Mouse (Mus musculus) cortical plate, adult 2 months (tissue): ENCODE data around the gene Col18a1.

ENCODE experiments used
- CTCF ChIP-seq: fragments of 200-500 bp; IDR thresholded peaks from 2 replicates; pipeline ENCODE4 v1.5.1; 2011; ENCODE audit warnings: mild to moderate bottlenecking, control low read depth, low read length; ENCODE audit not compliant: insufficient read depth; ENCODE audit errors: extremely low read depth
- POLR2A ChIP-seq: fragments of 200-500 bp; IDR thresholded peaks from 2 replicates; pipeline ENCODE4 v1.6.1; 2011; ENCODE audit warnings: mild to moderate bottlenecking, low read length, control low read depth; ENCODE audit not compliant: insufficient read depth; ENCODE audit errors: extremely low read depth

DNA sequence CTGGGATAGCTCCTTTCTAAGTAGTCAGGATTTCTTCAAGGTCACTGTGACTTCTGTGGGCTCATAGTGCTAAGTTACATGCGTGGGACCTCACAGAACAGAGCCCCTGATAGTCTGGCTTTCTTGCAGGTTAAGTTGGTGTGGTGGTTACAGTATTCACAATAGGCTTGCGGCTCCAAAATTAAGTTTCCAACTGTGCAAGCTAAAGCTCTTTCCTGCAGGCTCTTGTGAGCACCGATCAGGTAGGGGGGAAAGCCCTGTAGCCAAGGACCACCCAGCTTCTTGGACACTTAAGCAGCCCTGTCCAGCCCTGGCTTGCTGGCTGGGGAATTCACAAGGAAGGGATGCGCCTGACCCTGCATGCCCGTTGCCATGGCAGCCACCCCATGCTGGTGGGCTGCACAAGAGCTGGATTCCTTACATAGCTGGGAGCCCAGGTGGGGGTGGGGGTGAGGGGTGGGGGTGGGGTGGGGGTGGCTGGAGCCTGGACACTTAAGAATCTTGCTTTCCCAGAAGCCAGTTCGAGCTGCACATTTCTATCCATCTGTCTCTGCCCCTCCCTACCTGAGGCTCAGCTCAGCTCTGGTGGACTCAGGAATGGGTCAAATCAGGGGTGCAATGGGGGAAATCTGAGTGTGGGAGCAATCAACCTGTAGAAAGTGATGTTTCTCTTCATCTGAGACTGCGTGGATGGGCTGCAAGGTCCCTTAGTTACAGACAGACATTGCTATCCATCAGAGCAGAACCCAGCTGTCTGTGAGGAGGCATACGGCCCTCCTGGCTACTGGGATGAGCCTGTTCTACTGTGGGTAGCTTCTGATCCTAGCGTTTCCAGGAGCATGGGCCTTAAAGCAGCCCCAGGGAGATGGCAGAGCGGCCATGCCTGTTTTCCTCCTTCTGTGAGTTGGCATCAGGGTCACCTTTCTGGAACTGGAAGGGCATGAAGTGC is 24.9 kb upstream of the Col18a1 start:
- TF ChIP-seq CTCF (no peak), POLR2A (no peak)
